Mouse (Mus musculus) megakaryocyte, embryonic 14.5 days (primary cell): ENCODE measurements around the gene Ociad1.

Source experiments
- FLI1 ChIP-seq: IDR thresholded peaks from 2 replicates; pipeline ENCODE4 v1.6.1; 2012; ENCODE audit warnings: low read length, inconsistent platforms, mixed read lengths
- GATA1 ChIP-seq: IDR thresholded peaks from 3 replicates; pipeline ENCODE4 v1.6.1; 2012; ENCODE audit warnings: mixed read lengths, low read length, inconsistent platforms, borderline replicate concordance

- TF ChIP-seq GATA1, result no peak
- TF ChIP-seq FLI1, result no peak
These were observed 28.5 kb upstream of the Ociad1 start for GRCm38 (mm10) chr5:73264122-73264521.
